Mouse (Mus musculus) central nervous system, embryonic 18 days (tissue): ENCODE measurements around the gene Gm13119. TPM values are rescaled to one million over a fixed set of nuclear protein-coding genes. Genes with fewer than 3 reads are reported as not detected.

ENCODE experiments used
- polyA plus RNA-seq: library from polyadenylated mRNA; depleted of rRNA; stranded (reverse); fragments of >200 nt; gene quantifications from 2 replicates; pipeline ENCODE4 v1.2.3, GENCODE M21; 2012; rRNA removed

The Gm13119 gene
- not detected in 2 replicates for polyA plus RNA-seq

DNA sequence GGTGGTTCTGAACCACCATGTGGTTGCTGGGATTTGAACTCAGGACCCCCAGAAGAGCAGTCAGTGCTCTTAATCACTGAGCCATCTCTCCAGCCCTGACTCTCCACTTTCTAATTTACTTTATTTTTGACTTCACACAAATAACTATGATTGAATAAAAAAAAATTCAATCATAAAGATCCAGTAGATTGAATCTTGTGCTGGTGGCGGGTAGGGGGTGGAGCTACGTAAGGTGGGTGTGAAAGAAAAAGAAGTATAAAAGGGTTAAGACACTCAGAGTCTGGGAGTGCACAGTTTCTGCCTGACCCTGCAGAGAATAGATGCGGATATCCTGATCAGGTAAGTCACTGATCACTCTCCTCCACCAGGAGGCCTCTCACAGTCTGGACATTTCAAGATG, at the start of gene Gm13119:
TSS of gene Gm13119 (plus strand) at position 301 of the 400 bp plus-strand sequence.

DNA sequence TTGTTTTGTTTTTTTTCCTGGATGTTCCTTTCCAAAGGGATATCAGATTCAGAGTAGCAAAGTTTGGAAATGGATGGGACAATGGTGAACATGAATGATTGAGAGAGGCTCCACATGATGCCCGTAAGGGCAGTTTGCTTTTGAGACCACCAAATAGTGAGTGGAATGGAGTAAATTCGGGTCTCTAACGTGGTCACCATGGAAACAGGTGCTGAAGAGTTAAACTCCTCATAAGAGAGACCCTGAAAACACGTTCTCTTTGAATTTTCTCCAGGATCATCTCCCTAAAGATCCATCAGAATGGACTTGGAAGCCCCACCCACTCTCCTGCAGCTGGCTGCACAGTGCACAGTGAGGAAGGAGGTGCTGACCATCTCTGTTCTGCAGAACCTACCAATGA, 27.8 kb upstream of the Gm13119 start, which contains the start of gene Gm13128:
TSS of gene Gm13128 (plus strand) at position 301 of the 400 bp plus-strand sequence.

DNA sequence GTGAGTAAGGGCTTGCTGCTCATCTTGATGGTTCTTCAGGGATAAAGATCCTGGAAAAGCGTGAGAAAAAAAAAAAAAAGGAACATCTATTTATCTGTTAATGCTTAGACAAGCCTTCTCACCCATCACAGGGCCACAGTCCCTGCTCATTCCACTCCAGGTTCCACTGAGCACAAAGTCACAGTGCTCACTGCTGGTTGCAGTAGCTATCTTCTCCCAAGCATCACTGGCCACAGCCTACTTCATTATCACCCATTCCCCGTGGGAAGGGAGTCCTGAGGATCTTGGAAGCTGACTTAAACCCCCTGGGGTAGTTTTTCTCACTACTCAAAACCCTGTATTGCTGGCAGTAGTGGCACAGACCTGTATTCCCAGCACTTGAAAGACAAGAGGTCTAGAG, 20.2 kb downstream of the Gm13119 start, which contains the start of gene Pramef20:
TSS of gene Pramef20 (minus strand) at position 23 of the 400 bp plus-strand sequence.

DNA sequence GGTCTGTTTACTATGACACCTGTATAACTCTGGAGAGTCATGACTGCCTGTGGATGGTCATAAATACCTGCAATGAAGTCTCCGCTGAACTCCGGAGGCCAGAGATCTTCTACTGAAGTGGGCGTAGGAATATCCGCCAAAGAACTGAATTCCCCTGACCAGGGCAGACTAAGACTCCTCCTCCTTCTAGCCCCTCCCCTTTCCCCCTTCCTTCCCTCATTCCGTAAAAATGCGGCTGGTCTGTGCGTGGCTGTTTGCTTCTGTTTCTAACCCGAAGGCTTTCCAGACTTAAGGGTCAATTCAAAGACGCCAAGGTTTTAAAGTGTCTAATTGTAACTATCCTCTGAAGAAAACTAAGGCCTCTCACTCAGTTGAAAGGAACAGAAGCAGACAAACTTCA, 50.5 kb downstream of the Gm13119 start, which contains the start of gene Pramef12:
TSS of gene Pramef12 (minus strand) at position 175 of the 400 bp plus-strand sequence.

Other genes with a start within 250 kb of the Gm13119 start
- not detected in 2 replicates for gene Oog3, start 195.3 kb upstream of the Gm13119 start, polyA plus RNA-seq
- not detected in 2 replicates for gene Oog2, start 167.2 kb upstream of the Gm13119 start, polyA plus RNA-seq
- gene C87977, start 144.6 kb upstream of the Gm13119 start, polyA plus RNA-seq = not detected in 2 replicates
- not detected in 2 replicates for gene Pramel5, start 77.5 kb upstream of the Gm13119 start, polyA plus RNA-seq
- not detected in 2 replicates for gene Gm13128, start 27.7 kb upstream of the Gm13119 start, polyA plus RNA-seq
- not detected in 2 replicates for gene Pramef20, start 20.0 kb downstream of the Gm13119 start, polyA plus RNA-seq
- 0.08 TPM in 1 of 2 replicates, not detected in the other for gene Pramef12, start 50.5 kb downstream of the Gm13119 start, polyA plus RNA-seq
- gene 1700012P22Rik, start 80.8 kb downstream of the Gm13119 start, polyA plus RNA-seq = 0.05 TPM in 1 of 2 replicates, not detected in the other
- gene Gm9944, start 95.4 kb downstream of the Gm13119 start, polyA plus RNA-seq = not detected in 2 replicates
- not detected in 2 replicates for gene Aadacl3, start 105.8 kb downstream of the Gm13119 start, polyA plus RNA-seq
- gene 9430007A20Rik, start 161.9 kb downstream of the Gm13119 start, polyA plus RNA-seq = not detected in 2 replicates
- gene Gm13124, start 207.2 kb downstream of the Gm13119 start, polyA plus RNA-seq = not detected in 2 replicates